13 mouse cellular contexts compared by ENCODE assay signal in genomic region chr14:47986941-47987340, GRCm38 (mm10).
A peak's percentile ranks its signal among the peaks of the same experiment; 100 is the strongest.
DNase-seq lines count a peak whose midpoint lies in the region; ATAC-seq lines count a peak whose summit lies in the region.
"Had no signal": no experiment of that assay in that cellular context is flagged by ENCODE, and none has a peak within 500 bp of the region (broad histone marks: within the 10 kb centered on the region; RNA-seq: fewer than 3 reads in every experiment).

No protein-coding gene starts in this region.

- 0 out of 2 replicates have a peak overlapping the region, but pooled peaks have one; percentile 25 for H3K27ac ChIP-seq in hindbrain, embryonic 12.5 days
- H3K27ac ChIP-seq in hindbrain, embryonic 14.5 days = no peak overlapping the region
- H3K27ac ChIP-seq in midbrain, embryonic 14.5 days (replicated peaks; ENCODE audit: low read depth, low read length) = no peak overlapping the region
- H3K27ac ChIP-seq in midbrain, embryonic 11.5 days (ENCODE audit: low read depth, low read length) = no peak overlapping the region
- no peak overlapping the region for H3K27ac ChIP-seq in stomach, embryonic 16.5 days (ENCODE audit: low read length)
- H3K27ac ChIP-seq: heart, embryonic 10.5 days; hindbrain, embryonic 10.5 days had no signal

- H3K4me2 ChIP-seq in hindbrain, embryonic 12.5 days (replicated peaks) = no peak overlapping the region
- H3K4me2 ChIP-seq in hindbrain, embryonic 14.5 days (replicated peaks) = no peak overlapping the region
- no peak overlapping the region for H3K4me2 ChIP-seq in midbrain, embryonic 14.5 days (ENCODE audit: low read length)
- H3K4me2 ChIP-seq in midbrain, embryonic 11.5 days = no peak overlapping the region
- peak overlapping the region; percentile 3; the same call in 1 of the 2 replicates for H3K4me2 ChIP-seq in stomach, embryonic 16.5 days (ENCODE audit: low read depth, low read length)

- no peaks in the 10 kb centered on the region for H3K36me3 ChIP-seq in hindbrain, embryonic 12.5 days
- H3K36me3 ChIP-seq in hindbrain, embryonic 14.5 days (replicated peaks; ENCODE audit: control insufficient read depth, insufficient read depth) = no peaks in the 10 kb centered on the region
- H3K36me3 ChIP-seq in midbrain, embryonic 14.5 days (ENCODE audit: control insufficient read depth, insufficient read depth, low read length) = no peaks in the 10 kb centered on the region
- no peaks in the 10 kb centered on the region for H3K36me3 ChIP-seq in midbrain, embryonic 11.5 days (ENCODE audit: control insufficient read depth, insufficient read depth, low read length)
- no peaks in the 10 kb centered on the region for H3K36me3 ChIP-seq in stomach, embryonic 16.5 days (ENCODE audit: control insufficient read depth, insufficient read depth, low read length)
- H3K36me3 ChIP-seq: heart, embryonic 10.5 days; hindbrain, embryonic 10.5 days had no signal

- peak; percentile 38 for DNase-seq in adrenal gland, postnatal 10 days
- no peak for DNase-seq in adrenal gland, adult 18-20 months (ENCODE audit: low spot score in 2 of 2)
- no peak for DNase-seq in hindbrain, embryonic 14.5 days (ENCODE audit: low spot score)
- DNase-seq in midbrain, embryonic 14.5 days = peak; percentile 43
- no peak for DNase-seq in midbrain, embryonic 11.5 days (ENCODE audit: low spot score, missing footprints)
- DNase-seq in left cerebral cortex, adult 18-20 months (ENCODE audit: low spot score in 2 of 2) = no peak
- DNase-seq: kidney, adult 18-20 months; liver, postnatal 0 days; thymus, postnatal 14 days had no signal

- H3K27me3 ChIP-seq in hindbrain, embryonic 12.5 days = no peaks in the 10 kb centered on the region
- no peaks in the 10 kb centered on the region for H3K27me3 ChIP-seq in hindbrain, embryonic 14.5 days (ENCODE audit: control insufficient read depth, insufficient read depth, low read length)
- no peaks in the 10 kb centered on the region for H3K27me3 ChIP-seq in midbrain, embryonic 14.5 days (ENCODE audit: control insufficient read depth, insufficient read depth, low read length)
- H3K27me3 ChIP-seq in midbrain, embryonic 11.5 days (ENCODE audit: control insufficient read depth, insufficient read depth, low read length) = no peaks in the 10 kb centered on the region
- H3K27me3 ChIP-seq in stomach, embryonic 16.5 days (ENCODE audit: control insufficient read depth, insufficient read depth, low read length) = no peaks in the 10 kb centered on the region

- no peak overlapping the region for H3K9ac ChIP-seq in hindbrain, embryonic 12.5 days
- no peak overlapping the region for H3K9ac ChIP-seq in hindbrain, embryonic 14.5 days
- H3K9ac ChIP-seq in midbrain, embryonic 14.5 days (replicated peaks; ENCODE audit: low read length) = no peak overlapping the region
- H3K9ac ChIP-seq in midbrain, embryonic 11.5 days (ENCODE audit: low read length) = no peak overlapping the region
- H3K9ac ChIP-seq in stomach, embryonic 16.5 days (ENCODE audit: low read length) = no peak overlapping the region
- H3K9ac ChIP-seq: liver, postnatal 0 days had no signal

- H3K4me1 ChIP-seq in hindbrain, embryonic 12.5 days = peaks cover 8% of the 10 kb centered on the region
- peaks cover 16% of the 10 kb centered on the region; the same call in 1 of the 2 replicates for H3K4me1 ChIP-seq in hindbrain, embryonic 14.5 days (replicated peaks; ENCODE audit: control insufficient read depth, insufficient read depth, low read length)
- H3K4me1 ChIP-seq in midbrain, embryonic 14.5 days (ENCODE audit: control insufficient read depth, insufficient read depth, low read length) = no peaks in the 10 kb centered on the region
- peaks cover 5% of the 10 kb centered on the region; the same call in 1 of the 2 replicates for H3K4me1 ChIP-seq in midbrain, embryonic 11.5 days (ENCODE audit: control insufficient read depth, insufficient read depth, low read length)
- H3K4me1 ChIP-seq in stomach, embryonic 16.5 days (ENCODE audit: control insufficient read depth, insufficient read depth, low read length) = peaks cover 4% of the 10 kb centered on the region

- no peak for ATAC-seq in hindbrain, embryonic 12.5 days (ENCODE audit: low FRiP score)
- ATAC-seq in hindbrain, embryonic 14.5 days (ENCODE audit: low FRiP score) = no peak
- ATAC-seq in midbrain, embryonic 14.5 days (ENCODE audit: low FRiP score, low TSS enrichment) = no peak
- ATAC-seq in midbrain, embryonic 11.5 days (ENCODE audit: low FRiP score) = no peak
- ATAC-seq in stomach, embryonic 16.5 days (ENCODE audit: insufficient read depth, low FRiP score) = no peak
- ATAC-seq: liver, postnatal 0 days had no signal

- H3K9me3 ChIP-seq in hindbrain, embryonic 12.5 days (replicated peaks) = no peaks in the 10 kb centered on the region
- no peaks in the 10 kb centered on the region for H3K9me3 ChIP-seq in hindbrain, embryonic 14.5 days (ENCODE audit: control insufficient read depth, low read length)
- no peaks in the 10 kb centered on the region for H3K9me3 ChIP-seq in midbrain, embryonic 14.5 days (ENCODE audit: control insufficient read depth, low read length)
- no peaks in the 10 kb centered on the region for H3K9me3 ChIP-seq in midbrain, embryonic 11.5 days (ENCODE audit: control insufficient read depth, low read length)
- H3K9me3 ChIP-seq in stomach, embryonic 16.5 days (replicated peaks; ENCODE audit: control insufficient read depth, low read length) = 0 out of 2 replicates have a peak, but pooled peaks cover 3% of the 10 kb centered on the region
- H3K9me3 ChIP-seq: heart, embryonic 10.5 days had no signal

- H3K4me3 ChIP-seq in hindbrain, embryonic 12.5 days = no peak overlapping the region
- H3K4me3 ChIP-seq in hindbrain, embryonic 14.5 days (replicated peaks; ENCODE audit: low read length) = no peak overlapping the region
- no peak overlapping the region for H3K4me3 ChIP-seq in midbrain, embryonic 14.5 days (replicated peaks; ENCODE audit: low read depth, low read length)
- H3K4me3 ChIP-seq in midbrain, embryonic 11.5 days (ENCODE audit: low read depth, low read length) = no peak overlapping the region
- H3K4me3 ChIP-seq in stomach, embryonic 16.5 days (replicated peaks; ENCODE audit: low read length) = no peak overlapping the region
- H3K4me3 ChIP-seq: heart, embryonic 10.5 days; hindbrain, embryonic 10.5 days had no signal

- WGBS in hindbrain, embryonic 12.5 days = 25% methylated on average over 5 of the region's 5 CpGs
- 20% methylated on average over 5 of the region's 5 CpGs for WGBS in hindbrain, embryonic 14.5 days
- WGBS in midbrain, embryonic 14.5 days = 9% methylated on average over 5 of the region's 5 CpGs
- WGBS in midbrain, embryonic 11.5 days = 24% methylated on average over 5 of the region's 5 CpGs
- 19% methylated on average over 5 of the region's 5 CpGs for WGBS in stomach, embryonic 16.5 days

Comparison
In these comparisons a context has a peak if more than half of its experiments do, and no peak if none do; other contexts are left out.
1. DNase-seq: peak in adrenal gland, postnatal 10 days (single experiment) and midbrain, embryonic 14.5 days (single experiment); none in adrenal gland, adult 18-20 months (0 of 2), hindbrain, embryonic 14.5 days (single experiment), midbrain, embryonic 11.5 days (single experiment) and left cerebral cortex, adult 18-20 months (0 of 2).